Mouse (Mus musculus): ENCODE measurements around the gene Six1. TPM values are rescaled to one million over a fixed set of nuclear protein-coding genes. Genes with fewer than 3 reads are reported as not detected.

The Six1 gene
- polyA plus RNA-seq, 1 experiment from 2014 or later = 36.0 TPM

- Histone ChIP-seq H3K4me3 (peak overlapping the region; percentile 27), H3K9ac (peak overlapping the region; percentile 53), H3K9me3 (replicated peaks) (no peaks in the 10 kb centered on the region), H3K27ac (peak overlapping the region; percentile 66), H3K4me2 (replicated peaks) (peak overlapping the region; percentile 47), H3K27me3 (peaks cover 85% of the 10 kb centered on the region), H3K36me3 (no peaks in the 10 kb centered on the region), H3K4me1 (peaks cover 9% of the 10 kb centered on the region)
- ATAC-seq (ENCODE audit: low FRiP score) = 0 out of 2 replicates have a peak, but pooled peaks have one; percentile 21
- 1% methylated on average over 41 of the region's 41 CpGs for WGBS
Observed at GRCm38 (mm10) chr12:73038992-73039938, 14.4 kb downstream of the Six1 start.

DNA sequence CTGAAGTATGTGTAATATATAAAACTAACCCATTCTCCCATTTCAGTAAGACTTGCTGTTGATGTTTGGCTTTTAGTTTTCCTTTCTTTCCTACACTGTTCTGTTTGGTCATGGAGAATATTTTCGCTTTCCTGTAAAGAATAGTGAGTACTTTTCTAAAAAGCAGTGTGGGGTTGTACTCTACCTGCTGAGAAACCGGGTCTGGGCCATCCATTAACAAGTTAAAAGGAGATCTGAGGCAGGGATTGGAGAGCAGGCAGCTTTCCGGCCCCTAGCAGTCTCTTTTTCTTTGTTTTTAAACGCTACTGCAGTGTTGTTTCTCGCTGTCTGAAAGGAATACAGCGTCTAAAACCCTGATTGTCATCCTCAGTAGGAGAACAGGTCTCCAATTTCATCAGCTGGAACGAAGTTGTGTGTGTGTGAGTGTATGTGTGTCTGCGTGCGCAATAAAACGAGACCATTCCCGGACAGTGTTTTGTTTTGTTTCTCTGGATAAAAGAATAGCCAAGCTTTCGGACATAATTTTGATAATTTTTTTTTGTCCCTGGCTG lies 15.2 kb downstream of the Six1 start:
- H3K4me2 ChIP-seq (replicated peaks) = peak overlapping the region; percentile 47; the same call in 1 of the 2 replicates
- peak overlapping the region; percentile 27; the same call in 1 of the 2 replicates for H3K4me3 ChIP-seq
- H3K27ac ChIP-seq = 0 out of 2 replicates have a peak overlapping the region, but pooled peaks have one; percentile 66
- peaks cover 9% of the 10 kb centered on the region for H3K4me1 ChIP-seq
- ATAC-seq (ENCODE audit: low FRiP score) = no peak
- 2% methylated on average over 12 of the region's 12 CpGs for WGBS
- H3K36me3 ChIP-seq = no peaks in the 10 kb centered on the region
- H3K9me3 ChIP-seq (replicated peaks) = no peaks in the 10 kb centered on the region
- H3K9ac ChIP-seq = no peak overlapping the region
- H3K27me3 ChIP-seq = peaks cover 85% of the 10 kb centered on the region

DNA sequence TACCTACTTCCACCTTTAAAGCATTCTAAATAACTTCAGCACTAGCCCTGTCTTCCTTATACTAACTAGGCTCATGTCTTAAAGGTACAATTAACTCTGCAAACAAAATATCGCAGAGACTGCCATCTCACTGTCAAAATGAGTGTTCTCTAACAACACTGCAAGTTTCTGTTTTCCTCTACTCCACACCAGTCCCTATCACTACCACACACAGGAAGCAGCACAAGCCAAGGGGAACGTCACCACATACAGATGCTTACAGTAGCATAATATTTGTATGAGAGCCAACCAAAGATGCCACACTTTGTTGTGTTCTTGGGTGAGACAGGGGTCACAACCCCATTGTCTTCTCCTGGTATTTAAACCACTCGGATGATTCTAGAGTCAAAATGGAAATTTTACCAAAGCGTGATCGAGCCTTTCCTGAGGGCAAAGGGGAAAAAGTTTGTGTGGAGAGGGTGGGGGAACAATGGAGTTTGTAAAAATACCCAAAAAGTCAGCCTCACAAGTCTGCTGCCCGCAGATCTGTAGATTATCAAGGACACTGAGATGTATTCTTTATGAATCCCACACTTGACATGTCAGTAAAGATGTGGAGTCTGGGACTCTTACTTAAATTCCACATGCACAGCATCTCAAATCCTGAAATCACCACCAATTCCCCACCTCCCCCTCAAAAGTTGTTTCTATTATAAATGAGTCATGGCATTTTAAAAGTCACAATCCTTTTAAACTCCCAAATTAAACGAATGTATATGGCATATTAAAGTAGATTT lies 16.1 kb downstream of the Six1 start:
- Histone ChIP-seq H3K4me2 (replicated peaks) (no peak overlapping the region), H3K4me1 (peaks cover 9% of the 10 kb centered on the region), H3K9me3 (replicated peaks) (no peaks in the 10 kb centered on the region), H3K9ac (no peak overlapping the region), H3K4me3 (no peak overlapping the region), H3K27ac (no peak overlapping the region), H3K36me3 (no peaks in the 10 kb centered on the region), H3K27me3 (peaks cover 86% of the 10 kb centered on the region)
- WGBS = 8% methylated on average over 7 of the region's 7 CpGs
- no peak for ATAC-seq (ENCODE audit: low FRiP score)

GRCm38 (mm10) chr12:73034901-73035895 lies 18.5 kb downstream of the Six1 start:
- ATAC-seq (ENCODE audit: low FRiP score) = peak; percentile 19; the same call in 1 of the 2 replicates
- H3K27me3 ChIP-seq = peaks cover 81% of the 10 kb centered on the region
- H3K9ac ChIP-seq = 0 out of 2 replicates have a peak overlapping the region, but pooled peaks have one; percentile 23
- no peaks in the 10 kb centered on the region for H3K9me3 ChIP-seq (replicated peaks)
- H3K4me2 ChIP-seq (replicated peaks) = peak overlapping the region; percentile 40
- H3K4me1 ChIP-seq = peaks cover 9% of the 10 kb centered on the region
- H3K27ac ChIP-seq = peak overlapping the region; percentile 78
- WGBS = 1% methylated on average over 40 of the region's 43 CpGs
- 0 out of 2 replicates have a peak overlapping the region, but pooled peaks have one; percentile 12 for H3K4me3 ChIP-seq
- no peaks in the 10 kb centered on the region for H3K36me3 ChIP-seq

- Histone ChIP-seq H3K27me3 (peaks cover 65% of the 10 kb centered on the region), H3K36me3 (no peaks in the 10 kb centered on the region), H3K9ac (no peak overlapping the region), H3K9me3 (replicated peaks) (no peaks in the 10 kb centered on the region), H3K27ac (no peak overlapping the region), H3K4me1 (peaks cover 9% of the 10 kb centered on the region), H3K4me3 (no peak overlapping the region), H3K4me2 (replicated peaks) (no peak overlapping the region)
- ATAC-seq (ENCODE audit: low FRiP score) = no peak
- WGBS = 76% methylated on average over 3 of the region's 3 CpGs
Observed at GRCm38 (mm10) chr12:73032665-73033064, 21.0 kb downstream of the Six1 start.

DNA sequence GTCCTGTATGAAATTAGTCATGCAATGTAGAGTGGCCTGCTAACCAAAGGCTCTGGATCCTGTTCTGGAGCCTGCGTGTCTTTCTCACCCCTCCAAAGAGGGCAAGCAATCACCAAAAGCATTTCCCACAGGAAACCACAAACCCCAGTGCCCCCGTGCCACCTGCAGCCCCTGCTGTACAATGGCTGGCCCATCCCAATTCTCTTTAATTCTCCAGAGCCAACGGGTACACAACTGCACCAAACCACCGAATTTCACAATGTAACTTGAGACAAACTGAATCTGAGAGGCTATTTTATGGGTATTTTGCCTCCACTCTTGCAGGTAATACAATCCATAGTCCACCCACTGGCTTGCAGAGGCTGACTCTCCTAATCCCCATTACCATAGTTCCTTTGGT lies 22.4 kb downstream of the Six1 start:
- H3K9ac ChIP-seq = no peak overlapping the region
- H3K27me3 ChIP-seq = peaks cover 56% of the 10 kb centered on the region
- no peak overlapping the region for H3K4me3 ChIP-seq
- H3K9me3 ChIP-seq (replicated peaks) = no peaks in the 10 kb centered on the region
- no peak overlapping the region for H3K27ac ChIP-seq
- no peak overlapping the region for H3K4me2 ChIP-seq (replicated peaks)
- no peak for ATAC-seq (ENCODE audit: low FRiP score)
- WGBS = 65% methylated on average over 4 of the region's 4 CpGs
- H3K36me3 ChIP-seq = no peaks in the 10 kb centered on the region
- peaks cover 9% of the 10 kb centered on the region for H3K4me1 ChIP-seq

DNA sequence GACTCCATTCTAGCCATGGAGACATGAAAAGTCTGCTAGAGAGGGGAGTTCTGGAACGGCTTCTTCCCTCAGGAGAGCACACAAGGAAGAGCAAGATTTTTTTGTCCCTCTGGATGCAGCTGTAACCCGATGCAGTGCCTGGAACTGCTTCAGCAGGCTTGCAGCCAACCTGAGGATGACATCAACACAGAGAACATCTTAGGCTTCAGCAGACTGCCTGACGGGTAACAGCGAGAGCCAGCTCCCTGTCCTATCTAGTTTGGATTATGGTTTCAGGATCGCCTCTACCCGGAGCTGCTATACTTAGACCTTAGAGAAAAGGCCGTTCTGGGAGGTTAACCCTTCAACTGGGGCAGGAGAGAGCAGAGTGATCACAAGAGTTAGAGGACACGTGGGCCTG lies 28.2 kb downstream of the Six1 start:
- no peak for ATAC-seq (ENCODE audit: low FRiP score)
- Histone ChIP-seq H3K4me1 (no peaks in the 10 kb centered on the region), H3K9me3 (replicated peaks) (no peaks in the 10 kb centered on the region), H3K27me3 (peaks cover 9% of the 10 kb centered on the region; the same call in 1 of the 2 replicates), H3K36me3 (no peaks in the 10 kb centered on the region), H3K27ac (no peak overlapping the region), H3K4me2 (replicated peaks) (no peak overlapping the region), H3K9ac (no peak overlapping the region), H3K4me3 (no peak overlapping the region)
- 79% methylated on average over 8 of the region's 8 CpGs for WGBS

DNA sequence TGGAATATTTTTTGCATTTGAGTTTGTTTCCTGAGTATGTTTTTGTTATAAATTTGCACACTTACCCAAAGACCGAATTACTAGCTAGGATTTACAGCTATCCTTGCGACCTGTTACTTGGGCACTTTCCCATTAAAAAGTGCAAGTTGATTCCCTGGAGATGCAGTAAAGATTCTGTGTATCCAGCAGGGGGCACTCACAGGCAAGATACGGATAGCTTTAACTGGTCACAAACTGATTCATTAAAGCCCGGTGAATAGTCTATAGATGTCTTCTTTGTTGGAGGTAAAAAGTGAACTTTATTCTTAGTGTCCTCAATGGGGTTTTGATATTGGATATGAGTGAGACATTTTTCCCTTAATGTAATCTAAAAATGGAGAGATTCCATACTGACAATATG lies 32.7 kb downstream of the Six1 start:
- ATAC-seq (ENCODE audit: low FRiP score) = no peak
- Histone ChIP-seq H3K27me3 (no peaks in the 10 kb centered on the region; the same call in 1 of the 2 replicates), H3K9ac (no peak overlapping the region), H3K4me3 (no peak overlapping the region), H3K27ac (no peak overlapping the region), H3K36me3 (no peaks in the 10 kb centered on the region), H3K4me1 (no peaks in the 10 kb centered on the region), H3K9me3 (replicated peaks) (no peaks in the 10 kb centered on the region), H3K4me2 (replicated peaks) (no peak overlapping the region)
- 8% methylated on average over 4 of the region's 4 CpGs for WGBS

GRCm38 (mm10) chr12:73020422-73020821 lies 33.3 kb downstream of the Six1 start:
- WGBS = 54% methylated on average over 3 of the region's 3 CpGs
- no peaks in the 10 kb centered on the region for H3K36me3 ChIP-seq

GRCm38 (mm10) chr12:73018838-73019237 lies 34.8 kb downstream of the Six1 start:
- Histone ChIP-seq H3K9me3 (replicated peaks) (no peaks in the 10 kb centered on the region), H3K27me3 (no peaks in the 10 kb centered on the region; the same call in 1 of the 2 replicates), H3K4me3 (no peak overlapping the region), H3K4me2 (replicated peaks) (no peak overlapping the region), H3K36me3 (no peaks in the 10 kb centered on the region), H3K9ac (no peak overlapping the region), H3K27ac (no peak overlapping the region), H3K4me1 (no peaks in the 10 kb centered on the region)
- WGBS = 79% methylated on average over 4 of the region's 4 CpGs
- ATAC-seq (ENCODE audit: low FRiP score) = no peak

More at GRCm38 (mm10) chr12:73020422-73020821, 33.3 kb downstream of the Six1 start:
- no peak overlapping the region for H3K4me2 ChIP-seq (replicated peaks)
- H3K9ac ChIP-seq = no peak overlapping the region
- H3K4me1 ChIP-seq = no peaks in the 10 kb centered on the region
- H3K27me3 ChIP-seq = no peaks in the 10 kb centered on the region; the same call in 1 of the 2 replicates
- no peak overlapping the region for H3K27ac ChIP-seq
- H3K4me3 ChIP-seq = no peak overlapping the region
- ATAC-seq (ENCODE audit: low FRiP score) = no peak
- no peaks in the 10 kb centered on the region for H3K9me3 ChIP-seq (replicated peaks)

DNA sequence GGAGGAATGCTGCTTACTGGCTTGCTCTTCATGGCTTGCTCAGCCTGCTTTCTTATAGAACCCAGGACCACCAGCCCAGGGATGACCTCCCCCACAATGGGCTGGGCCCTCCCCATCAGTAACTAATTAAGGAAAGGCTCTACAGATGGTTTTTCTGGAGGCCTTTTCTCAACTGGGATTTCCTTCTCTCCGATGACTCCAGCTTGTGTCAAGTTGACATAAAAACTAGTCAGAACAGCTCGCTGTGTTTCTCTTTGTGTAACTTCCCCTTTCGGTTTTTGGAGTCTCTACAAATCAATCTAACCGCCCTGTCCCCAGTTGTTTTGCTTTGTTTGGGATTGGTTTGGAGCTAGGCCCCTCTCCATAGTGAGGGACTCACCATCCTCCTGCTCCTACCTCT lies 37.5 kb downstream of the Six1 start:
- no peak for ATAC-seq (ENCODE audit: low FRiP score)
- no peak overlapping the region for H3K4me2 ChIP-seq (replicated peaks)
- no peaks in the 10 kb centered on the region for H3K9me3 ChIP-seq (replicated peaks)
- no peak overlapping the region for H3K27ac ChIP-seq
- 83% methylated on average over 4 of the region's 4 CpGs for WGBS
- H3K27me3 ChIP-seq = no peaks in the 10 kb centered on the region; the same call in 1 of the 2 replicates
- H3K4me3 ChIP-seq = no peak overlapping the region
- no peak overlapping the region for H3K9ac ChIP-seq
- H3K4me1 ChIP-seq = no peaks in the 10 kb centered on the region
- H3K36me3 ChIP-seq = no peaks in the 10 kb centered on the region

All from hindbrain, embryonic 12.5 days (tissue).